Mouse (Mus musculus) inflammation-experienced regulatory T-cells, adult 6 months (primary cell): Measurements from ENCODE around the gene Hemk1. TPM values are rescaled to one million over a fixed set of nuclear protein-coding genes. Genes with fewer than 3 reads are reported as not detected.

Experiments used
- ATAC-seq: one replicate; pipeline ENCODE4 v1.8.0; 2017
- polyA plus RNA-seq, 3 experiments: library from polyadenylated mRNA; unstranded; fragments of 100-300 nt; shearing (Covaris generic); gene quantifications; one replicate each; pipeline ENCODE4 v1.2.1; 2017

The Hemk1 gene
- polyA plus RNA-seq, 3 experiments from 2014 or later: 22.0 to 35.2 (median 29.8) TPM

DNA sequence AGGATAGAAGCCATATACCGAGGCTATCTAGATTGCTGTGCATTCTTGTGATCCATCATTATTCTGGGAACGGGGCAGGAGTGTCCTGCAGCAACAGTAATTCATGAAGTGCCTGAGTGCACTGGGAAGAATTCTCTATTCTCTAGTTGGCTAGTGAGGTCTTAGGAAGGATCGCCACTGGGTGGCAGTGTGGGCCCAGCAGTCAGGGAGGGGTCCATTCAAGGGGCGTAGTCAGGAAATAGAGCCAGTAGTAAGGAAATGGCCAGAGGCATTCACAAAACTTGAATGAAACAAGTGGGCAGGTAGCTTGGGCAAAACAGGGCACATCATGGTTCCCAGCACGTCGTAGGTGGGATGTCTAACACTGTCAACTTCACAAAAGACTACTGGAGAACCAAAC, 43.9 kb downstream of the Hemk1 start:
- ATAC-seq: no peak

DNA sequence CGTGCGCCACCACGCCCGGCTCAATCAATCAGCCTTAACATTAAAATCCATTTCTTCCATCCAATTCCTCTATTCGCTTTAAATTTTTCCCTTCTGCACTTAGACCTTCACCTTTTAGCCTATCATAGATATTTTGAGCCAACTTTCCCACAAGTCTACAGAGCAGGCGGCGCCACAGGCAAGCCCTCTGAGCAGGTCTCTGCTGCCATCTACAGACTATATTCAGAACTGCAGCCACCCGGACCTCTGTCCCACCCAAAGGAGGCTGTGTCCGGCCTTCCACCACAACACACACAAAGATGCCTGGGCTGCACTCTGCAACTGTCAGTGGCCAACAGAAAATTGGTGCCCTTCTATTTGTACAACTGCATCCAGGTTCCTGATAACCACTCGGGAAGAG, 47.3 kb downstream of the Hemk1 start:
- no peak for ATAC-seq

DNA sequence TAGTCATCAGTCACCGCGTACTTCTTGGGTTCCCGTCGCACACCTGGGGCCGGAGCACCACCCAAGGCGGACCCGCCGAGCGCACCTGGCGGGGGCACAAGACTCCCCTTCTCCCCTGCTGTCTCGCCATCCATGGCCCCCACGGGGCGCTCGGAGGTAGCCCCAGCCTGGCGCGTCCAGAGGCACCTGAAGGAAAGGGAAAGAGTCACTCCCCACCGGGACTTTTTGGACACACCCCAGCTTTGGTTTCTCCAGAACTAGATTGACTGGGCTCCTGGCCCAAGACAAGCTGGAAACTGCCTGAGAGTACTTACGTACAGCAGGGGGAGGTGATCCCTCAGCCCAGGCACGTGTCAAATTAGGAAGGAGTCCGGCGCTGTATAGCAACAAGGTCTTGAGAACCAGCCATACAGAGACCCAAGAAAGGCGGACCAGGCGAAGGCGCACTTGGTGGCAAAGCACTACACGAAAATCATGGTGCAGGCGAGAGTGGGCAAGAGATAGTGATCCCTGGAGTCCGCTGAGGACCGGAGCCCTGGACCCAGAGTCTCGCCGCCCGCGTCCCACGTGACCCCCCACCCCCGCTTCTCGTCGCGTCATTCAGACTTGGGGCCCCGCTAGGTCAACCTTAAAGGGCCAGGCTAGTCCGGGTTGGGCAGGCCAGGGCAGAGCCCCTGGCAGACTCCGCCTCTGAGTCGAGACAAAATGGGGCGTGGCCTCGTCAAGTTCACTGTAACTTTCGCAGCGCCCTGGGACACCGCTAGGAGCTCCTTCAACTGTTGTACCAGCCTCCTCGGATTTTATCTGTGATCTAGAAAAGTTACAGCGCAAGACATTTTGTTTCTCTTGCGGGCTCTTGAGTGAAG, 48.7 kb downstream of the Hemk1 start, which contains the start of gene Mapkapk3:
Mapkapk3 (minus strand) TSS at position 667 of the 866 bp plus-strand sequence.
- ATAC-seq: peak; percentile 74

DNA sequence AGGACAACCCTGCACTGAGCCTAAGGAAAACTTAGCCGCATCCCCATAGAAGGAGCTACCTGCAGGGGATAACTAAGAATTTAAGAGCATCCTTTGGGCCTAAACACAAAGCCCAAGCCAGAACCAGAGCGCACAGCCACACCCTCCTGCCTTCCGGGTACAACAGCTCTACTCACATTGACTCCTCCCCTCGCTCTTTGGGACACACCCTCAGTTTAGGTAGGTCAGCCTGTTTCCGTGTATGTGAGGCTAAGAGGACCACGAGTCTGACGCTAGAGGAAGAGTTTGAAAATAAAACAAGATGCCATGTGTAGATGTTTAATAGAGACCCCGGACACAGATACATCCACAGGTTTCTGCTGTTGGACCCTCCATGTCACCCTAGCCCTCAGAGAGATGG, 49.4 kb downstream of the Hemk1 start:
- ATAC-seq: peak; percentile 79

DNA sequence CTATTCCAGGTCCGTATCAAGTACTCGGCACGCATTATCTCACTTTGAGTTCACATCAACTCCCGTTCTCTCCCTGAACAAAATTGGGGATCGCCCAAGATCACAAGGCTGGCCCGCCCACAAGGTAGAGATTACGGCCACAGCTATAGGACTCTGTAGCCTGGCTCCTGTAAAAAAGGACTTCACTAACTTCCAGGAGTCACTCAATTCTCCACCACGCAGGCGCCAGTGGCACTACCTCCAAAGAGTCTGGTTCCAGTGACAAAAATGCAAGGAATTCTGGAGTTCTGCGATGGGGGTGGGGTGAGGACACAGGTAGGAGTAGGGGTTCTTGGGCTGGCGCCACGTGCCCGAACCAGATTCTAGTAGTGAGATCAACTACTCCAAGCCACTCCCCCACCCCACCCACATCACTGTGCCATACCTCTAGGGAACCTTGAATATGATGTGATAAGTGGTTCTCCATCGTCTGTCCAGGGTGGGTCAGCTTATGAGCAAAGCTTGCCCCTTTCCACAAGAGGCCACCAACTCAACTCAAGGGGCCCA, 50.0 kb downstream of the Hemk1 start:
- ATAC-seq: no peak

DNA sequence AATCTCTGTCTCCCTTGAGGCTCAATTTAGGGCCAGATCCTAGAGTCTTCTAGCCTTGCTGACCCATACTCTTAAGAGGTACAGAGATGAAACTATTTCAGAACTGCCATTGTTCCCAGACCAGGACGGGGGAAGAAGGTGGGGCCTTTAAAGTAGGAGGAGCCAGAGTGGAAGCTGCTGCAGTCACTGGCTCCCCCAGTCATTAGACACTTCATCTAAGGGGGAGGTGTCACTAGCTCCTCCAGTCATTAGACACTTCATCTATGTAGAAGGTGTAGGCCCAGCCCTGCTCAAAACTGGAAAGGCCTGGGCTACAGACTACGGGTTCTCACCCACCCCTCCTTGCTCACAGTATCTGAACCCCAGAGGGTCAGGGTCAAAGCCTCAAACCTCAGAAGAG, 50.9 kb downstream of the Hemk1 start:
- peak; percentile 12 for ATAC-seq

DNA sequence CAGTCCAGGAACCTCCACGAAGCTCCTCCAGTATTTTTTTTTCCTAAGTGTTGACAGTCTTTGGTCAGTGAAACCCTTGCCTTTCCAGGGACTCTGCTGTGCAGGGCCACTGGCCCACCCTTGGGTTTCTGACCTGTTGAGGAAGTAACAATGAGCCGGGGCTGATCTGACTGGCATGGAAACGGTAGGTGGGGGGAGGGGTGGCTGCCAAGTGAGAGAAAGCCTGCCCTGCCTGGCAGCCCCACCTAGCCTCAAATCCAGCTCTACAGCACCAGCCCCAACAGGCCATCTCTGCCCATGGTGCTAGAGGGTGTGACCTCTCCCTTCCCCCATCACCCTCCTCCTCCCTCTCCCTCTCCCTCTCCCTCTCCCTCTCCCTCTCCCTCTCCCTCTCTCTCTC, 53.1 kb downstream of the Hemk1 start:
- no peak for ATAC-seq

DNA sequence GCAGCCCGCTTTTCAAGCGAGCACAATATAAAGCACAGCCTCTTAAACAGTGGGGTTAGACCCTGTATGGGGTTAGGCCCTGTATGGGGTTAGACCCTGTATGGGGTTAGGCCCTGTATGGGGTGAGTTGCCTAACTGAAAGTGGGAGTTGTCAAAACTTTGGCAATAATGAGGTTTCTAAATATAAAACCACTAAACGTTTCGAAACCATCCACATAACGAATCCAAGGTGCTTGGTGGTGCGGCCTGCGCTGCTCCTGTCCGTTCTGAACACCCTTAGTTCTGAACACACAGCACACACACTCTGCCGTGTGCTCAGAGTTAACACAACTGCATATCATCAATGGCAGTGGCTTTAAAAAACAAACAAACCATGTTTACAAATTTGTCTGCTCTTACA, 55.2 kb downstream of the Hemk1 start:
- no peak for ATAC-seq

DNA sequence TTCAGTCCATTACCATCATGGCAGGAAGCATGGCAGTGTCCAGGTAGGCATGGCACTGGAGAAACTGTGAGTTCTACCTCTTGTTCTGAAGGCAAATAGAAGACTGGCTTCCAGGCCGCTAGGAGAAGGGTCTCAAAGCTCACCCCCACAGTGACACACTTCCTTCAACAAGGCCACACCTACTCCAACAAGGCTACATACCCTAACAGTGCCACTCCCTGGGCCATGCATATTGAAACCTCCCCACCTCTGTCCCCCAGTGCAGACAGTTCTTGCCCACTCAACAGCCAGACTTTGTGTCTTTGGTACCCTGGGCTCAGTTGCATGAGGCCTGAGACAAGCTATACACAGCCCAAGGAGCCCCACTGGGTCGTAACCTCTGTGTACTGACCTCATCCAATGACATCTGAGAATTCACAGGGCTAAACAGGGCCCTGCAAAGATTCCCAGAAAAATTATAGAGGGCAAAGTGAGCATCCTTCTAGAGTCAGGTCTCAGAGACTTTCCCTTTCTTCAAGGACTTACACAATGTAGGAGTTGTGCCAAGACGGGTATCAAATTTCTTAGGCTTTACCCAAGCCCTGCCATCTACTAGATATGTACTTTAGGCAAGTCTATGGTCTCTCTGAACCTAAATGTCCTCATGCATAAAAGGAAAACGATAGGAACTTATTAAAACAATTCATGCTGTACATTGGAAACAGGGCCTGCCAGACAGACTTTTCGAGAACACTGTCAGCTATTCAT, 56.7 kb downstream of the Hemk1 start:
- no peak for ATAC-seq

DNA sequence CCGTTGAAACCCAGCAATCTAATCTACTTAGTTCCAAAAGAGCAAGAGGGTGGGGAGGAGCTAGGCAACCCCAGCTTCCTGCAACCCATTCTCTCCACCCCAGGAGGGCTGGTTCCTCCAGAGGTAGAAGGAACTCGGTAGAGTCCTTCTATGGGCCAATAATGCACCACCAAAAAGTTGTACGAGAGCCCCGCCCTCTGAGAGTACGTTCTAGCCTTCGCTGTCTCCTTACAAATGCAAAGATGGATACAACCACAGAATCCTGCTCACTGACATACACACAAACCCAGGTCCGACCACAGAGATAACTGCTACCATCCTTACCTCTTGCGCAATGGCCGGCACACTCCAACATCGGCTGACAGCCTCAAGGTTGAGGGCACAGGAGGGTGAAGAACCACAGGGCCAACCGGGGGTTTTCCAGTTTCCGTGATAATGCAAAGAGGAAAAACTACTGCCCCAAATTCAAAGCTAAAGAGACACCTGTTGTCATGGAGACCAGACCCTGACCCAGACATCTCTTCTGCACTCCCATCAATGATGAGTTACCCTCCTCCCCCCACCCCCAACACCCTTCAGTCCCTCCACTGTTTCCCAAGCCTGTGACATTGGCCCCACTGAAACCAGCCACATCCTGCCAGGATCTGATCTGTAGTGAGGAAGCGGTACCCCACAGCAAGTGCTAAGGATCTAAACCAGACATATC, 57.7 kb downstream of the Hemk1 start:
- peak; percentile 79 for ATAC-seq

DNA sequence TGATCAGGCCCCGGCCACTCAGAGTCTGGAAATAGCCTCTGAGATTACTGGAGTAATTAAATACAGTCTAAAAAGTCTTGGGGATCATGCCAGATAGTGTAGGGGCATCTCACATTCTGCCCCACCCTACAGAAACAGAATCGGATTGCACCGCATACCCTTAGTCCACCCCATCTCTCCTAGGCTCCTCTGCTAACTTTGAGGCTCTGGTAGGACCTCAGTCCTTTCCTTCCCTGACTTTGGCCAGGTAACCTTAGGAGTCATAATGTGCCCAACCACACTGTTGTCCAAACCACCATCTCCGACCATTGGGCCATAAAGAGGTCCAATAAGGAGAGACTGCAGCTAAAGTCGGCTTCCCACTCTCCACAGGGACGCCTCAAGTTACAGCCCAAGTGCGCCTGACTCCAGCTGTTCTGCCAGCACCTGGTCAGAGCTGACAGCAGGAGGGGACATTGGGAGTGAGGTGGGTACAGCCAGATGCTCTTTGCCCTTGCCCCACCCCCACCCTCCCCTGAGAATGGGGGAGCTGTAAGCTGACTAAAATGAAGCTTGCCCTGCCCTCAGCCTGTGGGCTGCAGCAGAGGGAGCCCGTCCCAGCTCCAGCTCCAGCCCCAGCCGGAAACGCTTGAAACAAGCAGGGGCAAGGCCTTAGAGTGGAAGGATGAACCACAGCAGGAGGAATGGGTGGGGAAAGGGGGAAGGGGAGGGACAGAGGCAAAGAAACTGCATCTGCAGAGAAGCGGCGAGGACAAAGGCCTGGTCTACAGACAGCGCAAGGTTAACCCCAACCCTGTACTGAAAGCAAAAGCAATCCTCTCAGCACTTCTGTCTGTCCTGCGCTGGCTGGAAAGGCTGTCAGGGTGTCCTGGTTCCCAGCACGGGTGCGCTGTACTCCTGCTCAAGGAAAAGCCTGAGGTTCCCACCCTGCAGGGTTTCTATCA, 58.5 kb downstream of the Hemk1 start:
- peak; percentile 17 for ATAC-seq

DNA sequence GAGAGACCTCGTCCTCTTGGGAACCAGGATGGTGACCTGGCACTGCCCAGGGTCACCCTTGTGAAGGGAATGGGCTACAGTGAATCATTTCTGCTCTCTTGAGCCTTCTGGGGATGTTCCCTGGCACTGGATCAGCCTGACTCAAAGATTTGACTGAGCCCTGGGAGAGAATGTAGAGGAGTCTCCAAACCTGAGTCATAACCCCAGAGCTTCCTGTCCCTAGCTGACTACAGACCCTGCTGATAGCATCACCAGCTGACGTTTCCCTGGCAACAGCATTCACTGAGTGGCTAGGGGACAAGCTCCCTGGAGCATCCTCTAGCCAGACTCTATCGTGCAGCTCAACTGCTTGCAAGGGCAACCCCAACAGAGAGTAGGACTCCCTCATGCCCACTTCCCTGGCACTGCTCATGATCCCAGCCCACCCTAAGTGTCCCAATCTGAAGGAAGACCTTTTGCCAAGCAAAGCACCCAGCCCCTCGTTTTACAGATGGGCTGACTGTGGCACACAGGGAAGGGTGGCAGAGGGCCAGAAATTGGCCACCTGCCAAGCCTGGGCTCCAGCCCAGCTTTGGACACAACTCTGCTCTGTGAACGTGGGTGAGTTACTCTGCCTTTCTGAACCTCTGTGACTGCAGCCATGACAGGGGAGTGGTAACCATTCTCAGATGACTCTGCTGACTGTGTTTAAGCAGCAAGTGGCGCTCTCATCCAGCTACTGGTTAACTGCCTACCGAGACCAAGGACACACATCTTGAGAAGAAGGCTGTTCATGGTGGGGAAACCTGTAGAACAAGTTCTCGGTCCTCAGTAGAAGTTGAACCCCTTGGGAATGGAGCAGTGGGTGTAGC, 59.4 kb downstream of the Hemk1 start:
- peak; percentile 58 for ATAC-seq

DNA sequence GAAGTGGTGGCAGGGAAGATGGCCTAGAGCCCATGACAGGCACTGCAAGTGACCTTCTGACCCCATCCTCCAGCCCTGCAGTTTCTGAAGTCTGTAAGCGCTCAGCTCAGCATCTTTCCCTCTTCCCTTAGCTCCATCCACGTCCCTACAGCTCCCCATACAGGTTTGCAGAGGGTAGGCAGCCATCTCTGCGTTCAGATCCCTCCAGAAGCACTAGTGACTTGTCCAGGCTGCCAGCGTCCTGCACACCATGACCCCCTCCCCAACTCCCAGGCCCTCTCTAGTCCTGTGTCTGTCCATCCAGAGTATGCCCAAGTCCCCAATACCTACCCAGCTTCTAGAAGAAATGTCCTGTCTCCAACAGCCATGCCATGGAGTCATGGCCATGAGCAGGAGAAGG, 60.0 kb downstream of the Hemk1 start:
- no peak for ATAC-seq

DNA sequence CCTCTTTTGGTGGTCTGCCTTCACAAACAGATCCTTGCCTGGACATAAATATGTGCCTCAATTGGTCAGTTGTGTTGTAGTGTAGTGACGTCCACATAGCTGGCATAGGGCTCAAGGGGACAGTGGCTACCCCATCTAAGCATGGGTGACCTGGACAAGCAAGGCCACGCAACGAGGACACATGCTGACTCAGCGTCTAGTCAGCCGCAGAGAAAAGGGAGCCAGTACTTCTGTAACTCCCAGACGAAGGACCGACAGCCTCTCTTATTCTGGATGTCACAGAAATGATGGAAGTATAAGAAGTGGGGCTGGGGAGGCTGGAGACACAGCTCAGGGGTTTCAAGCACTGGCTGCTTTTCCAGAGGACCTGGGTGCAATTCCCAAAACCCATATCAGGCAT, 60.5 kb downstream of the Hemk1 start:
- no peak for ATAC-seq

Other genes with a start within 250 kb of the Hemk1 start
- gene Dock3, start 106.4 kb downstream of the Hemk1 start, polyA plus RNA-seq: not detected
- 10 to 100 TPM; 53.9 to 59.6 (median 59.2) TPM for gene Mapkapk3, start 48.5 kb downstream of the Hemk1 start, polyA plus RNA-seq
- gene Cish, start 42.3 kb downstream of the Hemk1 start, polyA plus RNA-seq: 100 to 1,000 TPM in 2 of 3 experiments, 10 to 100 TPM in 1; 85.4 to 124 (median 100) TPM
- 1 to 10 TPM in 2 of 3 experiments, under 1 TPM in 1; 0.99 to 3.2 (median 1.3) TPM for gene 6430571L13Rik, start 2.3 kb upstream of the Hemk1 start, polyA plus RNA-seq
- under 1 TPM in 2 of 3 experiments, not detected in 1; 0.19 to 0.44 TPM for gene Cacna2d2, start 61.3 kb upstream of the Hemk1 start, polyA plus RNA-seq
- 10 to 100 TPM; 17.5 to 28.0 (median 19.6) TPM for gene Tmem115, start 195.6 kb upstream of the Hemk1 start, polyA plus RNA-seq
- gene Cyb561d2, start 203.8 kb upstream of the Hemk1 start, polyA plus RNA-seq: 10 to 100 TPM; 66.5 to 78.0 (median 67.2) TPM
- gene Nprl2, start 203.9 kb upstream of the Hemk1 start, polyA plus RNA-seq: 10 to 100 TPM; 48.4 to 55.1 (median 54.4) TPM
- gene Zmynd10, start 208.9 kb upstream of the Hemk1 start, polyA plus RNA-seq: 1 to 10 TPM; 1.8 to 2.9 (median 2.1) TPM
- gene Rassf1, start 213.2 kb upstream of the Hemk1 start, polyA plus RNA-seq: 10 to 100 TPM; 77.8 to 84.6 (median 82.3) TPM
- 1 to 10 TPM; 5.3 to 8.5 (median 7.7) TPM for gene Tusc2, start 224.9 kb upstream of the Hemk1 start, polyA plus RNA-seq
- gene Hyal2, start 229.6 kb upstream of the Hemk1 start, polyA plus RNA-seq: 10 to 100 TPM in 2 of 3 experiments, 1 to 10 TPM in 1; 8.2 to 13.9 (median 10.3) TPM
- gene Hyal1, start 238.6 kb upstream of the Hemk1 start, polyA plus RNA-seq: 1 to 10 TPM; 2.9 to 7.0 (median 5.8) TPM
- gene Naa80, start 240.5 kb upstream of the Hemk1 start, polyA plus RNA-seq: 10 to 100 TPM; 13.8 to 23.8 (median 19.2) TPM
- gene Hyal3, start 242.5 kb upstream of the Hemk1 start, polyA plus RNA-seq: 1 to 10 TPM in 1 of 3 experiments, under 1 TPM in 2; 0.59 to 1.7 (median 0.94) TPM
- 10 to 100 TPM; 13.7 to 32.0 (median 31.7) TPM for gene Ifrd2, start 249.3 kb upstream of the Hemk1 start, polyA plus RNA-seq